Mouse (Mus musculus): ENCODE results near the gene Serpina3j. TPM values are rescaled to one million over a fixed set of nuclear protein-coding genes. Genes with fewer than 3 reads are reported as not detected.

Gene Serpina3j
- total RNA-seq, 2 experiments from 2014 or later = not detected

Other genes with a start within 250 kb of the Serpina3j start
- gene Serpina5, start 213.4 kb upstream of the Serpina3j start, total RNA-seq (2021) = not detected
- not detected for gene Serpina3a, start 201.8 kb upstream of the Serpina3j start, total RNA-seq (2021)
- gene Serpina3b, start 186.6 kb upstream of the Serpina3j start, total RNA-seq (2021) = not detected
- under 1 TPM in 1 of 2 experiments, not detected in 1; 0.17 TPM for gene Serpina3c, start 160.7 kb upstream of the Serpina3j start, total RNA-seq (2021)
- not detected for gene Serpina3f, start 100.0 kb upstream of the Serpina3j start, total RNA-seq (2021)
- gene Serpina3g, start 78.3 kb upstream of the Serpina3j start, total RNA-seq (2021) = 1 to 10 TPM in 1 of 2 experiments, under 1 TPM in 1; 0.83 to 1.7 TPM
- gene Serpina3i, start 51.4 kb upstream of the Serpina3j start, total RNA-seq (2021) = 1 to 10 TPM in 1 of 2 experiments, under 1 TPM in 1; 0.31 to 1.0 TPM
- gene Serpina3k, start 23.9 kb downstream of the Serpina3j start, total RNA-seq (2021) = under 1 TPM in 1 of 2 experiments, not detected in 1; 0.12 TPM
- not detected for gene Serpina3m, start 23.9 kb downstream of the Serpina3j start, total RNA-seq (2021)
- under 1 TPM; 0.50 to 0.54 TPM for gene Serpina3n, start 92.2 kb downstream of the Serpina3j start, total RNA-seq (2021)
- under 1 TPM in 1 of 2 experiments, not detected in 1; 0.20 TPM for gene Gsc, start 158.8 kb downstream of the Serpina3j start, total RNA-seq (2021)